Mouse (Mus musculus) layer of hippocampus, adult 11-12 months (tissue): ENCODE measurements around the gene Dip2c.

Experiments used
- DNase-seq: peaks from one replicate; pipeline ENCODE4 v3.0.0; 2022; ENCODE audit warnings: low spot score

Gene Dip2c

GRCm38 (mm10) chr13:9276322-9276855 lies at the start of gene Dip2c:
Dip2c (plus strand) TSS chr13:9276528.
- peak; percentile 90 for DNase-seq

- peak; percentile 6 for DNase-seq
Measured at GRCm38 (mm10) chr13:9227078-9227477, 49.2 kb upstream of the Dip2c start.

GRCm38 (mm10) chr13:9237495-9237894 lies 38.8 kb upstream of the Dip2c start:
- DNase-seq: no peak

GRCm38 (mm10) chr13:9239127-9239526 lies 37.2 kb upstream of the Dip2c start:
- no peak for DNase-seq

GRCm38 (mm10) chr13:9239631-9240236 lies 36.6 kb upstream of the Dip2c start:
- DNase-seq: peak; percentile 60

GRCm38 (mm10) chr13:9261748-9262147 lies 14.6 kb upstream of the Dip2c start:
- no peak for DNase-seq

GRCm38 (mm10) chr13:9265516-9265915 lies 10.8 kb upstream of the Dip2c start:
- DNase-seq: no peak

GRCm38 (mm10) chr13:9276856-9277620 lies 710 bp downstream of the Dip2c start:
- peak; percentile 49 for DNase-seq

- peak; percentile 15 for DNase-seq
Measured at GRCm38 (mm10) chr13:9277621-9277960, 1.3 kb downstream of the Dip2c start.

GRCm38 (mm10) chr13:9278636-9279035 lies 2.3 kb downstream of the Dip2c start:
- DNase-seq: no peak

- DNase-seq: no peak
Measured at GRCm38 (mm10) chr13:9283050-9283449, 6.7 kb downstream of the Dip2c start.

GRCm38 (mm10) chr13:9289916-9290315 lies 13.6 kb downstream of the Dip2c start:
- DNase-seq: no peak

- no peak for DNase-seq
Measured at GRCm38 (mm10) chr13:9296285-9296684, 20.0 kb downstream of the Dip2c start.

- no peak for DNase-seq
Measured at GRCm38 (mm10) chr13:9297266-9297665, 20.9 kb downstream of the Dip2c start.

- no peak for DNase-seq
Measured at GRCm38 (mm10) chr13:9297689-9298088, 21.4 kb downstream of the Dip2c start.

- no peak for DNase-seq
Measured at GRCm38 (mm10) chr13:9299657-9300056, 23.3 kb downstream of the Dip2c start.

GRCm38 (mm10) chr13:9308863-9309262 lies 32.5 kb downstream of the Dip2c start:
- DNase-seq: no peak

- no peak for DNase-seq
Measured at GRCm38 (mm10) chr13:9310806-9311205, 34.5 kb downstream of the Dip2c start.

GRCm38 (mm10) chr13:9312916-9313315 lies 36.6 kb downstream of the Dip2c start:
- DNase-seq: no peak

- DNase-seq: no peak
Measured at GRCm38 (mm10) chr13:9314099-9314712, 37.9 kb downstream of the Dip2c start.

GRCm38 (mm10) chr13:9314713-9315112 lies 38.4 kb downstream of the Dip2c start:
- DNase-seq: no peak

GRCm38 (mm10) chr13:9319745-9320144 lies 43.4 kb downstream of the Dip2c start:
- no peak for DNase-seq

- DNase-seq: no peak
Measured at GRCm38 (mm10) chr13:9325262-9325661, 48.9 kb downstream of the Dip2c start.
